Mouse (Mus musculus) v-Abl transformed pro-B cells (cell line): ENCODE data around the gene Copz2.
"Not testable (repeated sequence)": the region's sequence is repeated elsewhere in the genome, so short reads cannot be mapped to it uniquely, and the experiment has no call there.

Experiments used
- in situ Hi-C, 2 experiments: fragments of 400-800 bp; cut with MboI; formaldehyde crosslinking; loops; one replicate each; pipeline ENCODE4 v1.15.1; 2025; ENCODE audit not compliant: unreplicated experiment in 2 of 2

The Copz2 gene

GRCm38 (mm10) chr11:96827917-96828316, 21.8 kb upstream of the Copz2 start:
- in situ Hi-C loops: loop anchor here in 1 of 2 experiments (5.0 kb wide), 1 partner anchor 36 kb away; no protein-coding TSS in a partner anchor

- in situ Hi-C loops: loop anchor here in 1 of 2 experiments (5.0 kb wide), 1 partner anchor 37 kb away; no protein-coding TSS in a partner anchor
Measured at GRCm38 (mm10) chr11:96828881-96829280, 20.8 kb upstream of the Copz2 start.

GRCm38 (mm10) chr11:96829403-96829812, 20.3 kb upstream of the Copz2 start:
- in situ Hi-C loops: loop anchor here in 1 of 2 experiments (5.0 kb wide), 1 partner anchor 37 kb away; no protein-coding TSS in a partner anchor

- in situ Hi-C loops: loop anchor here (5.0 to 10.0 kb wide), 2 partner anchors 38 to 55 kb away; partner anchors contain the start of gene Snx11 (in 1 of the 2)
Measured at GRCm38 (mm10) chr11:96829813-96830538, 19.7 kb upstream of the Copz2 start, which contains the start of gene Nfe2l1. TSS of gene Nfe2l1 (minus strand) at chr11:96829968.

- in situ Hi-C loops: loop anchor here in 1 of 2 experiments (10.0 kb wide), 1 partner anchor 56 kb away; the partner anchor contains the start of gene Snx11
Measured at GRCm38 (mm10) chr11:96830539-96831216, 19.0 kb upstream of the Copz2 start.

GRCm38 (mm10) chr11:96831516-96831915, 18.2 kb upstream of the Copz2 start:
- in situ Hi-C loops: loop anchor here in 1 of 2 experiments (10.0 kb wide), 1 partner anchor 57 kb away; the partner anchor contains the start of gene Snx11

GRCm38 (mm10) chr11:96832541-96832940, 17.1 kb upstream of the Copz2 start:
- in situ Hi-C loops: loop anchor here in 1 of 2 experiments (10.0 kb wide), 1 partner anchor 58 kb away; the partner anchor contains the start of gene Snx11

- in situ Hi-C loops: loop anchor here in 1 of 2 experiments (10.0 kb wide), 1 partner anchor 58 kb away; the partner anchor contains the start of gene Snx11
Measured at GRCm38 (mm10) chr11:96832973-96833372, 16.7 kb upstream of the Copz2 start.

- in situ Hi-C loops: loop anchor here in 1 of 2 experiments (10.0 kb wide), 1 partner anchor 59 kb away; the partner anchor contains the start of gene Snx11
Measured at GRCm38 (mm10) chr11:96834127-96834526, 15.5 kb upstream of the Copz2 start.

- in situ Hi-C loops: loop anchor here in 1 of 2 experiments (10.0 kb wide), 1 partner anchor 62 kb away; the partner anchor contains the start of gene Snx11
Measured at GRCm38 (mm10) chr11:96837298-96837697, 12.4 kb upstream of the Copz2 start.

GRCm38 (mm10) chr11:96838341-96838740, 11.3 kb upstream of the Copz2 start:
- in situ Hi-C loops: loop anchor here in 1 of 2 experiments (10.0 kb wide), 1 partner anchor 64 kb away; the partner anchor contains the start of gene Snx11

- in situ Hi-C loops: loop anchor here in 1 of 2 experiments (10.0 kb wide), 1 partner anchor 65 kb away; the partner anchor contains the start of gene Snx11
Measured at GRCm38 (mm10) chr11:96839428-96839827, 10.2 kb upstream of the Copz2 start.

GRCm38 (mm10) chr11:96839877-96840276, 9.8 kb upstream of the Copz2 start:
- in situ Hi-C loops: loop anchor here in 1 of 2 experiments (10.0 kb wide), 1 partner anchor 65 kb away; the partner anchor contains the start of gene Snx11

- in situ Hi-C loops: no loop called here
Measured at GRCm38 (mm10) chr11:96840290-96840689, 9.4 kb upstream of the Copz2 start.

- in situ Hi-C loops: no loop called here
Measured at GRCm38 (mm10) chr11:96843627-96844026, 6.0 kb upstream of the Copz2 start.

- in situ Hi-C loops: no loop called here
Measured at GRCm38 (mm10) chr11:96847240-96847639, 2.4 kb upstream of the Copz2 start.

- in situ Hi-C loops: no loop called here
Measured at GRCm38 (mm10) chr11:96848694-96849093, 976 bp upstream of the Copz2 start.

GRCm38 (mm10) chr11:96849145-96849544, 525 bp upstream of the Copz2 start:
- in situ Hi-C loops: not testable (repeated sequence)

GRCm38 (mm10) chr11:96857446-96857845, 7.8 kb downstream of the Copz2 start:
- in situ Hi-C loops: loop anchor here (25.0 kb wide), 2 partner anchors 770 to 1320 kb away; partner anchors contain the start of gene Atp5g1 (in 2 of the 2)

- in situ Hi-C loops: loop anchor here (5.0 to 25.0 kb wide), 8 partner anchors 97 to 1322 kb away; partner anchors contain the start of genes Atp5g1 (in 2 of the 2) and Hoxb8 (in 1 of the 2)
Measured at GRCm38 (mm10) chr11:96859635-96860034, 10.0 kb downstream of the Copz2 start.
